Mouse (Mus musculus) heart, embryonic 10.5 days (tissue): ENCODE data around the gene Zfp9. TPM values are rescaled to one million over a fixed set of nuclear protein-coding genes. Genes with fewer than 3 reads are reported as not detected.
A peak's percentile ranks its signal among the peaks of the same experiment; 100 is the strongest.

Experiments used
- DNase-seq: peaks from one replicate; pipeline ENCODE4 v3.0.0-alpha.2; 2017; ENCODE audit warnings: low spot score
- H3K27ac ChIP-seq: fragments of 300-500 bp; sonication (generic); 2 replicates; pipeline ENCODE4 v1.5.1; 2016; ENCODE audit warnings: mild to moderate bottlenecking
- H3K27me3 ChIP-seq: fragments of 300-500 bp; sonication (generic); 2 replicates; pipeline ENCODE4 v1.6.1; 2016; ENCODE audit warnings: mild to moderate bottlenecking; ENCODE audit not compliant: poor library complexity, insufficient read depth, severe bottlenecking
- H3K36me3 ChIP-seq: fragments of 300-500 bp; sonication (generic); 2 replicates; pipeline ENCODE4 v1.6.1; 2016; ENCODE audit warnings: mild to moderate bottlenecking, moderate library complexity
- H3K4me1 ChIP-seq: fragments of 300-500 bp; sonication (generic); 2 replicates; pipeline ENCODE4 v1.6.1; 2016; ENCODE audit warnings: mild to moderate bottlenecking
- H3K4me3 ChIP-seq: fragments of 300-500 bp; sonication (generic); 2 replicates; pipeline ENCODE4 v1.5.1; 2016; ENCODE audit warnings: mild to moderate bottlenecking, moderate library complexity
- H3K9me3 ChIP-seq: fragments of 300-500 bp; sonication (generic); 2 replicates; pipeline ENCODE4 v1.6.1; 2016; ENCODE audit warnings: mild to moderate bottlenecking, moderate library complexity
- WGBS: fragments of 180-500 bp; shearing (Covaris S2); methylation state at CpG from one replicate; pipeline ENCODE4 v1.1.7; 2016; 5-methylcytosine and 5-hydroxymethylcytosine counted together
- polyA plus RNA-seq: library from polyadenylated mRNA; unstranded; fragments of >200 nt; fragmentation: Nextera tagmentation; extraction: Ambion mirVana; gene quantifications from 2 replicates; pipeline ENCODE4 v1.2.1, GENCODE M21; 2016

Zfp9 gene
- polyA plus RNA-seq = 9.0 and 9.1 TPM in 2 replicates

DNA sequence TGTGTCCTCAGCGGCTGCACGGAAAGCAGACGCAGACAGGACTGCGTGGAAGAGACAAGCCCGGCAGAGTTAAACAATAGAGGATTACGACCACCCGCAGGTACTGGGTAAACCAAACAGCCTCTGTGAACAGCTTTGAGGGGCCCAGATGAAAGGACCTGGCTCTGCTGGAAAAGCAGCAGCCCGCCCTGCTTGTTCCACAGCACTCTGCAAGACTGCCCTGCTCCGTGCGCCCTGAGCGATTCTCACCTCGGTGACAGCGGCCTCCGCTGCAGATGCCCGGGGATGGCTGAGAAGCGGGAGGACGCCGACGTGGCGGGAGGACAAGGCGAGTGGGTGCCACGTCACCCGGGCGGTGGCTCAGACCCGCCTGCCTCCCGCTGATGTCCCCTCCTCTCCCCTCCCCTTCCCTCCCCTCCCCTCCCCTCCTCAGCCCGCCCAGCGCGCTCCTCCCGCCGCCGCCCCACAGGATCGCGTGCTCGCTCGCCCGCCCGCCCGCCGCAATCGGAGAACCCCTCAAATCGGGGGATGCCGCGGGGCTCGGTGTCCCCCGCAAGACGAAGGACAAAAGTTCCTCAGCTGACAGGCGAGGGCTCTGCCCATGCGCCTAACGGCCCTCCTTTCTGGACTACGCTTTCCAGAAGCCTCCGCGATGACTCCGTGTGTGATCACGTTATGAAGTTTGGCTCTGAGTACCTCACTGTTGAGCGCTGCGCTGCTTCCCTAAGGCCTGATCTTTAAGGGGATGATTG lies at the start of gene Zfp9:
Gene Zfp9, minus strand, starts transcription at position 364 of the 752 bp plus-strand sequence.
- peak within 1 kb of the TSS; percentile 94 for H3K27ac ChIP-seq
- H3K4me3 ChIP-seq = peak within 1 kb of the TSS; percentile 80
- H3K9me3 ChIP-seq = no peaks in the 10 kb centered on the region
- peaks cover 11% of the 10 kb centered on the region; the same call in 1 of the 2 replicates for H3K4me1 ChIP-seq
- peak; percentile 93 for DNase-seq
- under 1% methylated on average over 41 of the region's 57 CpGs for WGBS
- peaks cover 9% of the 10 kb centered on the region; the same call in 1 of the 2 replicates for H3K27me3 ChIP-seq
- peaks cover 18% of the 10 kb centered on the region; the same call in 1 of the 2 replicates for H3K36me3 ChIP-seq

DNA sequence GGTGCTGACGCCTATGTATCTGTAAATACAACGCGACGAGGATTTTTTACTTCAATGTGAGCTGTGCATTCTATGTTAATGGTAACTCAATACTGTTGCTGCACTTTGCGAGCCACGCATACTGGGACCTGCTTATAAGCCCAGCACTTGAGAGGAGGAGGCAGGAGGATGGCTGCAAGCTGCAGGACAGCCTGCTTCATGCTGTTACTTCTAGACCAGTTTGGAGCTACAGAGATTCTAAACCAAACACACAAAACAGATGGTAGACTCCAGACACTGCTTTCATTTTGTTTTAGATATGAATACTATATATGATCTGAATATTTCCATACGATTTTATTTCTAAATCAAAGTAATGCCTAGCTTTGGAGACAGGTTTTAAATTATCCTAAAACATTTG lies 41.5 kb upstream of the Zfp9 start:
- Histone ChIP-seq H3K27ac (no peak overlapping the region), H3K9me3 (no peaks in the 10 kb centered on the region), H3K36me3 (peaks cover 77% of the 10 kb centered on the region), H3K4me1 (no peaks in the 10 kb centered on the region), H3K4me3 (no peak overlapping the region), H3K27me3 (no peaks in the 10 kb centered on the region)
- 86% methylated on average over 7 of the region's 7 CpGs for WGBS
- DNase-seq = no peak

- peaks cover 68% of the 10 kb centered on the region for H3K36me3 ChIP-seq
- no peak overlapping the region for H3K4me3 ChIP-seq
- H3K27ac ChIP-seq = no peak overlapping the region
- H3K27me3 ChIP-seq = no peaks in the 10 kb centered on the region
- H3K9me3 ChIP-seq = no peaks in the 10 kb centered on the region
- DNase-seq = no peak
- H3K4me1 ChIP-seq = no peaks in the 10 kb centered on the region
- WGBS = 86% methylated on average over 12 of the region's 12 CpGs
These were observed 34.4 kb upstream of the Zfp9 start for GRCm38 (mm10) chr6:118513335-118514012.

DNA sequence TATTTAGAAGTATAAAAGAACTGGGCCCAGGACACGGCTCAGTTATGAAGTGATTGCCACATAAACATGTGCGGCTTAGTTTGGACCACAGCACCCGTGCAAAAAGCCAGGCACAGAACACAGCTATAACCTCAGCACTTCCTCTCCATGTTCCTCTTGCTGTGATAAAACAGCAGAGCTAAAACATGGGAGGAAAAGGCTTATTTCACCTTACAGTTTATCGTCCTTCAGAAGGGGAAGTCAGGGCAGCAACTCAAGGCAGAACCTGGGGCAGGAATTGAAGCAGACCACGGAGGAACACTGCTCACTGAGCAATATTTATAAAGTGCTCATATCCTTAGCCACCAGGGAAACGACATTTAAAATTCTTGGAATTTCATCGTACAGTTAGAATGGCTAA lies 19.9 kb upstream of the Zfp9 start:
- no peak for DNase-seq
- 86% methylated on average over 7 of the region's 7 CpGs for WGBS

DNA sequence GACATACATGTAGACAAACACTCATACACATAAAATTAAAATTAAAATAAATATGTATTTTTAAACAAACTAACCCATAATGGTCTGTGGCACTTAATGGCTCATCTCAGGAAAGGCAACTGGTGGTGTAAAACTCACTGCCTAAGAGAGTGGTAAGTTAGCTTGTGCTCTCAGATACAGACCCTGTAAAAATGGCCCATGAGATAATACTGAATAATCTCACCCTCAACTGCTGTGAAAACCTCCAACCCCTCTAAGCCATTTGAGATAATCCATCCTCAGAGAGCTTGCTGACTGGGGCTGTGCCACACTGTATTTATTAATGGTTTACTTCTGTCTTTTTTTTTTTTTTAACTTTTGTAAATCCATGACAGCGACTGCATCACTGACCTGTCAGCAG lies 3.0 kb upstream of the Zfp9 start:
- no peak for DNase-seq
- H3K4me3 ChIP-seq = no peak overlapping the region
- no peak overlapping the region for H3K27ac ChIP-seq
- WGBS = 83% methylated on average over 1 of the region's 1 CpGs
- peaks cover 11% of the 10 kb centered on the region; the same call in 1 of the 2 replicates for H3K4me1 ChIP-seq
- H3K9me3 ChIP-seq = no peaks in the 10 kb centered on the region
- H3K27me3 ChIP-seq = peaks cover 9% of the 10 kb centered on the region; the same call in 1 of the 2 replicates
- H3K36me3 ChIP-seq = peaks cover 1% of the 10 kb centered on the region; the same call in 1 of the 2 replicates

More for the DNA sequence above, 19.9 kb upstream of the Zfp9 start:
- H3K27ac ChIP-seq = no peak overlapping the region
- no peaks in the 10 kb centered on the region for H3K4me1 ChIP-seq
- no peaks in the 10 kb centered on the region for H3K27me3 ChIP-seq
- H3K4me3 ChIP-seq = no peak overlapping the region
- peaks cover 21% of the 10 kb centered on the region for H3K36me3 ChIP-seq
- H3K9me3 ChIP-seq = no peaks in the 10 kb centered on the region

DNA sequence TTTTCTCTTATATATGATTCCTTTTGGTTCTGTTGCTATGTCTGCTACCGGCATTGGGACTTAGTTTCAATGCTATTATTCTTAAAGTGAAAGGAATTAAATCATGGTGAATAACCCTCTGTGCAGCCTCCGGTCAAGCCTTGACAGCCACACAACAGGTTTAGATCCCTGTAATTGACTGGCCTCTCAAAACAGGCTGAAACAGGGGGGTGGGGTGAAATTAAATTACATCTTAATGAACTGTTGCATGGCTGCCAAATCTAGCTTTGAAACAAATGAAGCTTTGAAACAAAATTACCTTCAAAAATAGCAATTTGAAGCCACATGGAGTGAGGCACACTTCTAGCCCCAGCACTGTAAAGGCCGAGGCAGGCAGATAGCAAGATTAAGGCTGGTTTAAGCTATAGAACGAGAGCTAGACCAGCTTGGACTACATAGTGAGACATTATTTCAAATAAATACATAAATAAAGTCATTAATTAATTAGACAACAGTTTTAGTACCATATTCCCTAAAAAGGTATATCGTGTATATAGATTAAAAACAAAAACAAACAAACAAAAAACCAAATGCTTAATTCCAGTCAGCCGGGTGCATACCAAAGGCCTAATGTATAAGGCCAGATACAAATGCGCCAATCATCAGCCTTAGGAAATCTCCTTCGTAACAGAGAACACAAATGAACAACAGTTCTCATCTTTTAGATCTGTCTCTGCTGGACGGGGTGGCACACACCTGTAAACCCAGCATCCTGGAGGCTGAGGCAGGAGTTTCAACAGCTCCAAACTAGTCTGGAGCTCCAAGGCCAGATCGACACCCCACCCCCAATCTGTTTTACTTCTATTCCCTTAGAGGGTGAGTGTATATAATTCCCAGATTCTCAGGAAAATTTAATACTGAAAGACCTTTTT lies 990 bp downstream of the Zfp9 start:
- Histone ChIP-seq H3K27me3 (peaks cover 9% of the 10 kb centered on the region; the same call in 1 of the 2 replicates), H3K9me3 (no peaks in the 10 kb centered on the region), H3K27ac (peak overlapping the region; percentile 94), H3K4me3 (peak overlapping the region; percentile 80), H3K4me1 (peaks cover 11% of the 10 kb centered on the region; the same call in 1 of the 2 replicates), H3K36me3 (peaks cover 20% of the 10 kb centered on the region; the same call in 1 of the 2 replicates)
- WGBS = 40% methylated on average over 10 of the region's 10 CpGs
- DNase-seq = no peak

GRCm38 (mm10) chr6:118462069-118462705 lies 16.9 kb downstream of the Zfp9 start:
- DNase-seq = no peak
- WGBS = 81% methylated on average over 15 of the region's 15 CpGs
- H3K27ac ChIP-seq = no peak overlapping the region
- no peaks in the 10 kb centered on the region for H3K27me3 ChIP-seq
- H3K36me3 ChIP-seq = peaks cover 42% of the 10 kb centered on the region
- no peaks in the 10 kb centered on the region for H3K4me1 ChIP-seq
- H3K4me3 ChIP-seq = no peak overlapping the region
- no peaks in the 10 kb centered on the region for H3K9me3 ChIP-seq

GRCm38 (mm10) chr6:118457726-118458125 lies 21.4 kb downstream of the Zfp9 start:
- Histone ChIP-seq H3K27ac (no peak overlapping the region), H3K9me3 (no peaks in the 10 kb centered on the region)
- WGBS = 97% methylated on average over 1 of the region's 1 CpGs

DNA sequence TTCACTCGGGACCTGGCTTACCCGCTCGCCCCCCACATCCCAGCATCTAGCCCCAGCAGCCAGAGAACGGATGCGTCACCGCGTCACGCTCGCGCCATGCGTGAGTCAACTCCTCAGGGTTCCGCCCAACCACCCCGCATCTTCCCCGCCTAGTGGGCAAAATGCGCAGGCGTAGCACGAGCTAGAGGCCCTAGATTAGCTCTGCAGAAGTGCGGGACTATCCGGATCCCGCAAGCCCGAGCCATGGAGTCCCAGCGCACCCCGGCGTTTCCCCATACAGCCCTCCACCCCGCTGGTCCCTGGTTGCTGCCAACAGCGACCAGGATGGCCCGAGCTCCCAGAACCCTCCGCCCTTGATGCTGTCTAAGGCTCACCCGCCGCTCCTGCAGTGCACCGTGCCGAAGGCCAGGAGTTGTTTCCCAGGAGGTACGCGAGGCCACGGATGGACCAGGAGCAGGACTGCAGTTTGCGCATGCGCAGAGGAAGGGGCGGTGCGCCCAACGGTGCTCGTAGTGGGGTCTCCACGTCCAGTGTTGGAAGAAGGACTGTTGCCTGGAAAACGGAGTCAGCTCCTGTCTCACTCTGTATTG lies 24.0 kb downstream of the Zfp9 start, which contains the start of gene Zfp248:
Gene Zfp248, minus strand, starts transcription at position 487 of the 590 bp plus-strand sequence.
- Histone ChIP-seq H3K4me3 (peak within 1 kb of the TSS; percentile 81), H3K27ac (peak within 1 kb of the TSS; percentile 95), H3K27me3 (no peaks in the 10 kb centered on the region), H3K36me3 (peaks cover 13% of the 10 kb centered on the region; the same call in 1 of the 2 replicates), H3K9me3 (no peaks in the 10 kb centered on the region), H3K4me1 (peaks cover 5% of the 10 kb centered on the region)
- under 1% methylated on average over 43 of the region's 43 CpGs for WGBS
- peak; percentile 94 for DNase-seq

More at GRCm38 (mm10) chr6:118457726-118458125, 21.4 kb downstream of the Zfp9 start:
- peaks cover 5% of the 10 kb centered on the region for H3K4me1 ChIP-seq
- peaks cover 8% of the 10 kb centered on the region; the same call in 1 of the 2 replicates for H3K36me3 ChIP-seq
- DNase-seq = no peak
- H3K27me3 ChIP-seq = no peaks in the 10 kb centered on the region
- H3K4me3 ChIP-seq = no peak overlapping the region

DNA sequence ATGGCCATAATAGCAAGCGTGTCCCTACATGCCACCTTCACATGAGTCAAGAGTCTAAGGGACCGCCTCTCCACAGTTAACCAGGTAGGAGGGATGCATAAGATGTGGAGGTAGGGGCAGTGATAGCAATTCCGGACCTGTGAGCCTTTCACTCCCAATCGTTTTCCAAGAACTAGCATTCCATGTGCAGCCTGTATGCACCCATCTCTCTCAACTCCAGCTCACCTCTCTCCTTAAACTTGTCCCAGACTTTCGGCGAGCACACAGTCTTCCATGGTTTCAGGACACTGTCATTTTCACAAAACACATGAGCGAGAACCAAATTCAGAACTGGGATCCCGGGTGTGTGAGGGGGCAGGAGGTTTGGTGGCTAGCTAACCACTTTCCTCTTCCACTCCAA lies 24.7 kb downstream of the Zfp9 start:
- Histone ChIP-seq H3K27me3 (no peaks in the 10 kb centered on the region), H3K27ac (peak overlapping the region; percentile 95), H3K9me3 (no peaks in the 10 kb centered on the region), H3K4me3 (peak overlapping the region; percentile 81), H3K36me3 (peaks cover 13% of the 10 kb centered on the region; the same call in 1 of the 2 replicates), H3K4me1 (peaks cover 5% of the 10 kb centered on the region)
- DNase-seq = no peak
- 53% methylated on average over 8 of the region's 8 CpGs for WGBS

- Histone ChIP-seq H3K36me3 (peaks cover 53% of the 10 kb centered on the region), H3K4me1 (no peaks in the 10 kb centered on the region), H3K27ac (no peak overlapping the region), H3K9me3 (0 out of 2 replicates have a peak, but pooled peaks cover 3% of the 10 kb centered on the region), H3K4me3 (no peak overlapping the region), H3K27me3 (no peaks in the 10 kb centered on the region)
- no peak for DNase-seq
- 87% methylated on average over 4 of the region's 4 CpGs for WGBS
These were observed 47.6 kb downstream of the Zfp9 start for GRCm38 (mm10) chr6:118431502-118431901.
